Mouse (Mus musculus) ovary, postnatal 36 days (tissue): ENCODE data around the gene Nup107.
A peak's percentile ranks its signal among the peaks of the same experiment; 100 is the strongest.
"Not testable (repeated sequence)": the region's sequence is repeated elsewhere in the genome, so short reads cannot be mapped to it uniquely, and the experiment has no call there.

Source experiments
- DNase-seq: peaks from one replicate; pipeline ENCODE4 v3.0.0; 2022; ENCODE audit warnings: low spot score, mixed read lengths

The Nup107 gene

DNA sequence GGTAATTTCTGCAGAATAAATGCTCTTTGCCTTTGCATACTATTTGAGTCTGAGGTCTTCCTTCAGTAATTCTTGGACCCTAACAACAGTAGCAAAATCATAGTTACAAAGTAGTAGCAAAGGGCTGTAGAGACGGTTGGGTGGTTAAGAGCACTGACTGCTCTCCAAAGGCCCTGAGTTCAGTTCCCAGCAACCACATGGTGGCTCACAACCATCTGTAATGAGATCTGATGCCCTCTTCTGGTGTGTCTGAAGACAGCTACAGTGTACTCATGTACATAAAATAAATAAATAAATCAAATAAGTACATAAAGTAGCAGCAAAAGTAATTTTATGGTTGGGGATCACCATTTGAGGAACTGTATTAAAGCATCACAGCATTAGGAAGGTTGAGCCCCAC lies 76.9 kb downstream of the Nup107 start:
- DNase-seq: not testable (repeated sequence)

DNA sequence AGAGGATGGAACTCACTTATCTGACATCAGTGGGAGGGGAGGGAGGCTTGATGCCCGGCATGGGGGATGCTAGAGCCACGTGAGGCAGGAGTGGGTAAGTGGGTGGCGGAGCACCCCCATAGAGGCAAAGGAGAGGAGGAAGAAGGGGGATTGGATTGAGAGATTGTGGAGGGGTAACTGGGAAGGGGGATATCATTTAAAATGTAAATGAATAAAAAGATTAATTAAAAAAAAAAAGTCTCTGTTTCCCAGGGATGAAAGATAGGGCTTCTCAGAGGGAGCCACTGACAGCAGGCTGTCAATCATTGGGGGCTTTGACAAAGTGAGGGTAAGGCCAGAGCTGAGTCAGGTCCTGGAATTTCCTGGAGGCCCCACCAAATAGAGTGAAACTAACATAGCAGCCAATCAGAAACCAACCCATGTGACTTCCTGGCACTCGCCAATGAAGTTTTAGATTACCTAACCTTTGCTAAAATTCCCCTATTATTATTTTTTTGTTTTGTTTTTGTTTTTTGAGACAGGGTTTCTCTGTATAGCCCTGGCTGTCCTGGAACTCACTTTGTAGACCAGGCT lies 77.5 kb downstream of the Nup107 start:
- no peak for DNase-seq

DNA sequence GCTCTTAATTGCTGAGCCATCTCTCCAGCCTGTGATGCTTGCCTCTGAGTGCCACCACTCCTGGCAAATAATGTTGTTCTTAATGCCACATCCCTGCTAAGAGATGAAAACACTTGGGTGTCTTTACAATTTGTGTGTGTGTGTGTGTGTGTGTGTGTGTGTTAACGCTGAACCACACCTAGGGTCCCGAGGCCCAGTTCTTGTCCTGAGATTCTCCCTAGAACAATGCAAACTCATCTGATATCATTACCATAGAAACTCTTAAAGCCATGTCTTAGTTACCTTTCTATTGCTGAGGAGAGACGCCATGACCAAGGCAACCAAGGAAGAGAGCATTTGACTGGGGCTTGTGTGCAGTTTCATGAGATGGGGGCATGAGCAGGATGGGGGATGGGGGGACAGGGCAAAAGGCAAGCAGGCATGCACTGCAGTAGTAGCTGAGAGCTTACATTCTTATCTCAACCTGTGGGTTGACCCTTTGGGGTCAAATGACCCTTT lies 78.4 kb downstream of the Nup107 start:
- DNase-seq: no peak

DNA sequence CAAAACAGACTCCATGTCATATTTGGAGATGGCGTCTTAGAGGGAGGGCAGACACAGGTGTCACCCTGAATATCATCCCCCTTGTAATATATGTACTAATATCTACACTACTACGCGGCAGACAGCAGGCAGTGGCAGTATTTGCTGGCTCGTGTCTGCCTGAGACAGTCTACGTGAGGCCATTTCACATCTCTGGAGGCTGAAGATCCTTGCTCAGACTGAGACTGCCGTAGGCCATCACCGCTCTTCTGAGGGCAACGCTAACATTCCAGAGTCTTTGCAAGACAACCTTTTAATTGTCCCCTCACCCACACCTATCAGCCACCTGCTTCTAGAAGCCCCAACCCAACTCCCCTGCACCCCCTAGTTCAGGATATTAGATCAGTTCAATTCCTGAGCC lies 79.0 kb downstream of the Nup107 start:
- DNase-seq: no peak

DNA sequence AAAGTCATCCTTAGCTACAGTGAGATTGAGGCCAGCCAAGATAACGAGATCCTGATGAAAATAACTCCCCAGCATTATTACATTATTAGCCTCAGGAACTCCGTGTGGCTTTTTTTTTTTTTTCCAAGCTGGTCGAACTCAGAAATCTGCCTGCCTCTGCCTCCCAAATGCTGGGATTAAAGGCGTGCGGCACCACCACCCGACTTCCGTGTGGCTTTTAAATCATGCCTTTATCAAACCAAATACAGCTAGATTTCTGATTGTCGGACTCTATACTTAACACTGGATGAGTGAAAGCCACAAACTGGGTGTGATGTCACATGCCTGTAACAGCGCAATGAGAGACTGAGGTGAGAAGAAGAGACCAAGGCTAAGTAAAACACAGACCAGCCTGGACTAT lies 79.6 kb downstream of the Nup107 start:
- DNase-seq: no peak

DNA sequence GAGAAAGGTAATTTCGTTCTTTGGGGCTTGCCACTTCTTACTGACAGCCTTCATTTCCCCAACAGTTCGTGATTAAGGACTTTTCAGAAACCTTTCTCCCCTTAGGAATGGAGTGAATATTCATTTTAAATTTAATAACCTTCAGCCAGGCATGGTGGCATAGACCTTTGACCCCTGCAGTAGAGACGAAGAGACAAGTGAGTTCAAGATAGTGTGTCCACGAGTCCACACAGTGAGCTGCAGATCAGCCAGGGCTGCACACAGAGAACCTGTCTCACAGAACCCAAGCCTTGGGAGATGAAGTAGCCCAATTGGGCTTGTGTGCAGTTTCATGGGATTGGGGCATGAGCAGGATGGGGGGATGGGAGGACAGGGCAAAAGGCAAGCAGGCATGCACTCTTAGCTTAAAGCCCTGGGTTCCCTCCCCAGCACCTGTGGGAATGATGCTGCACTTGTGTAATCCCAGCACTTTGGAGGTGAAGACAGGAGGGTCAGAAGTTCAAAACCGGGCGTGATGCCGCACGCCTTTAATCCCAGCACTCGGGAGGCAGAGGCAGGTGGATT lies 80.2 kb downstream of the Nup107 start:
- DNase-seq: no peak

DNA sequence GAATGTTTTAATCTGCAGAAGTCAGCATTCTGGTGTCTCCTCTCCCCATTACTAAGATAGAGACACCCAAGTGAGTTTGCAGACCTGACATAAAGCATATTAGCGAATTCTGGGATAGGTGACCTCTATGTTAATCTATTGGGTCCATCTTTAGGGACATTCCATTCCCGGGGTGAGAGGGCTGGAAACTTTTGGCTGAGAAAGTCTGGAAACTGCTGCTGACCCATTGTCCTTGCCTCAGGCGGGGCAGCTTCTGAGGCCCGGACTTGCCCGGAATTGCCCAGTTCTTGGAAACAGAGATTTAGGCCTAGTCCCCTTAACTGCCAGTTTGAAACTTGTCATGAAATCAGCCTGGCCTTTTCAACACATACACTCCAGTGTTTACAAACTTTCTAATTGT lies 81.1 kb downstream of the Nup107 start:
- no peak for DNase-seq

DNA sequence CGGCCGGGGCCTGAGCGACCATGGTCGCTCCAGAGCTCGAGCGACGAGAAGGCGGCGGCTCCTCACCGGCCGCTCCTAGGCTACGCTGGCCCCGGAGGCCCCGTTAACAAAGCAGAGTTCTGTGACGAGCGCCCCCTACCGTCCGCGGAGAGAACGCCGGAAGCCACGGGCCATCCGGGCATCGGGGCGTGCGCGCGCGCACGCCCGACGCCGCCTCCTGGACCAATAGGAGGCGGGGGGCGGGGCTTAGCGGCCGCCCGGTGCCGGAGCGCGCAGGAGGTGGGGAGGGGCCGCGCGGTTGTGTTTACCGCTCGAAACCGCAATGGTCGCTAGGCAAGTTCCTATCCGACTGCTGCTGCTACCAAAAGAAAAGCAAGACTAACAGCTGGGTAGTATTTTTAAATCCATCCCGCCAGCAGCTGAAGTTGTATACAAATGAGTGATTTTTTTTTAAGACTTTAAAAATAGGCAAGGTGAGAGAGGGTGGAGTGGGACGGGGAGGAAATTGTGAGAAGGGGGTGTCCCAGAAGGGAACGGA lies 81.8 kb downstream of the Nup107 start, which contains the start of gene Mdm2:
Mdm2 (minus strand) TSS at position 155 of the 538 bp plus-strand sequence.
- peak; percentile 96 for DNase-seq

DNA sequence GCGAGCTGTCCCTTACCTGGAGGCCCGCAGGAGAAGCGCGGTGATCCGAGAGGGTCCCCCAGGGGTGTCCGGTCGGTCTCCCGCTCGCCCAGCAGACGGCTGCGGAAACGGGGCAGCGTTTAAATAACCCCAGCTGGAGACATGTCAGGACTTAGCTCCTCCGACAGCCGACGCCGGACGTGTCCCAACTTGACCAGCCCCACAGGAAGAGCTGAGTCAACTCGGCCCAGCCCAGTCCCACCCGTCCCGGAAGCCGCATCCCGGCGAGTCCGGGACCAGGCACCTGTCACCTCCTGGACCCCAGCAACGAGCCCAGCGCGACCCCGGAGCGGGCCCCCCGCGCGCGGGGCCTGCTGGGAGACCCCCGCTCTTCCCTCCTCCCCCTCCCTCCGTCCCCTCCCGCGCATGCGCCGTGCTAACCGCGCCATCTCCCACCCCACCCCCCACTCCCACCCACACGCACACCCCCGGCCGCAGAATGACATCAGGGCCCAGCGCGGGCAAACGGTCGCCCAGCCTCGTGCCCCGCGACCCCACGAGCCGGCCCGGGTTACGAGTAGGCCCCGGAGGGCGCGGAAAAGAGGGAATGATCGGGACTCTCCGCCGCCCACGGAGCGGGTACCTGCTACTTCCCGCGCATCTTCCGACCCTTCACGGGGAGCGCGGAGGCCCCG lies 82.4 kb downstream of the Nup107 start:
- DNase-seq: peak; percentile 75

DNA sequence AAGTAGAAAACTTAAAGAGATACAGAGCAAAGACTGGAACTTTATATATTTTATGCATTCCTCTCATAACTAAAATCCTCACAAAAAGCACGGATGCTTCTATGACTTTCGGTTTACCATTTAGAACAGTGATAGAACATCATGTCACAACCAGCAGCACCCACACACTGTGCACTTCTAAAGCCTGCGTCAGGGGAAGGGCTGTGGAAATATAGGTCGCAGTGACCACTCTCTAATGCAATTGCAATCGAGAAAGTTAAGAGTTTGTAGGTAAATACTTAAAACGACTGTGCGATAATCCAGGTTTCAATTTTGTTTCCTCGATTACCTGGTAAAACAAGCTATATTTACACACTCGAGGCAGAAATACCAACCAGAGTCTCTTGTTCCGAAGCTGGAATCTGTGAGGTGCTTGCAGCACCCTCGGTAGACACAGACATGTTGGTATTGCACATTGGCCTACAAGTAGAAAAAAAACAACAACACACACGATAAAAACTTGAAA lies 83.1 kb downstream of the Nup107 start:
- no peak for DNase-seq

DNA sequence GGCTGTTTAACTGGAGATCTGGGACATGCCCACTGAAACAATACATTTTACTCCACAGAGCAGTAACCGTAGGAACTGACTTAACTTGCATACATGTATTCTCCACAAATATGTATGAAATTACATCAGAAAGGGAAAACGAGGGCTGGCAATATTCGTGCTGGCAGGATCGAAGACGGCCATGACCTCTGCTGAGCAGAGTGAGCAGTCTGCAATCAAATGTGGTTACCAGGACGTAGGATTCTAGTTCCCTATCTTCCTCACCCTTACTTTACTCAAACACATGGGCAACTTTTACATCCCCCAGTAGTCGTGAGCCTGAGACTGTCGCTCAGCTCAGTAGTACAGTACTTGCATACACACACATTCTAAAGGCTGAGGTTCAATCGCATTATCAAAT lies 83.6 kb downstream of the Nup107 start:
- no peak for DNase-seq

DNA sequence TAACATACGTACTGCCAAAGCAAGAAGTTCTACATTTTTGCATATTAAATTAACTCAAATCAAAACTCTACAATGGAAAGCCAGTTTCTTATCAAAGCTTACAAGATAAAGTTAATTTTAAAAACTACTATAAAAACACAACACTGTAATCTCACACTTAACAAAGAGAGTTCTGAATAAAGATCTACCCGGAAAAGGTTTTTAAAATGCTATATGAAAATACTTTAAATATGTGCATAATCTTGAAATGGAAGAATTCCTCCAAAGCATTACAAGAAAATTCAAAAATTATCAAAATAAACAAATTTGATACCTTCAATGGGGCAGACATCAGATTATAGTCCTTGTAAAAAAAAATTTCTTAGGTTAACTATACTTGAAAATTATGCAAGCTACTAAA lies 84.1 kb downstream of the Nup107 start:
- DNase-seq: no peak

DNA sequence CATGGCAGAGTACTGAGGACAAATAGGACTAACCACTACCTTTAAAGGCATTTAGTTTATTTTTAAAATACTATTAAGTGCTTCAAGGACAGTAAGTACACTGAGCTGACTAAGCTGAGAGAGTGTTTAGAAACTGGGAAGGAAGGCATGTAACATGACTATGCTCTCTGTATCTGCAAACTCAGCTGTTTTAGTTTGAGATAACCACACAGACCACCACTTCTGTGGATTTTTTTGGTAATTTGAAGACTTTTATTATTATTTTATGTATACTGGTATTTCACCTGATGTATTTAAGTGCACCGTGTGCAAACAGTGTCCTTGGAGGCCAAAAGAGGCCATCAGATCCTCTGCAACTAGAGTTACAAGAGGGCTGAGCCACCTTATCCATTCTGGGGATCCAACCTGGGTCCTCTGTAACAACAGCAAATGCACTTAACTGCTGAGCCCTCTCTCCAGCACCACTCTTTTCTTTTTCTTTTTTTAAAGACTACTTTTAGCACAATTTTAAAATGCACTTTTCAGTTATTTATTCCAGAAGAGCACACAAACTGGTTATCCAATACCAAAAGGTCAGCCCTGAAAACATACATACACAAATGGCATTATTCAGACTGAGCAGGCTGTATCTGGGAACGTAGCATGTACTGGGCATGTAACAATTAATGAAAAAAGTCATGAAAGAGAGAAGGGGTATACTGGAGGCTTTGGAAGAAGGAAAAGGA lies 85.2 kb downstream of the Nup107 start:
- no peak for DNase-seq

DNA sequence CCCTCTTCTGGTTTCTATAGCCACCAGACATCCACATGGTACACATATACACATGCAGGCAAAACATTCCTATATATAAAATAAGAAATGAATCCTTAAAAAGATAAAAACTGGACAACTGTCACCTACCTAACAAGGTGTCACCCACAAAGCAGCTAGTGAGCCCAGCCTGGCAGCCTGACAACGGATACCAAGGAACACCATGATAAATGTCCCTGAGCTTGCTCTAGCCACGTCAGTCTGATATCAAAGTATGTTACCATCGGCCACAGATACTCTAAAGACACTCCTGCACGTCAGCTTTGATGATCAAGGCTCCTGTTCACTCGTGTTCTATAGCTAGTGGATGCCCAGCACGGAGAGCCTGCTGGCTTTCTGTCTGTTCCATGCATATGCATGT lies 86.1 kb downstream of the Nup107 start:
- DNase-seq: no peak

DNA sequence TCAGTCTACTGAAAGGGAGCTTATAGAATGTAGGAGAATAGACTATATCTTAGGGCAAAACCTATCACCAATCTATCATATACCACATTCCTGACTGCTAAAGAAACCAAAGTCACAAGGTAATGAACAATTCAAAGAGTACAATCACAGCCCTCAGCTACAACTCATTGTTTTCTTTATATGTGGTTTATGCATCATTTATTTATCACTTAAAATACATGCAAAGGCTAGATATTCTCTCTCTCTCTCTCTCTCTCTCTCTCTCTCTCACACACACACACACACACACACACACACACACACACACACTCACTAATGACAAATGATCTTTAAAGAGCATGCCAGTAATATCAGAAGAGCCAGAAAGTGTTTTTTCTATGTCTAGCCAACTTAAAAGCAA lies 86.7 kb downstream of the Nup107 start:
- no peak for DNase-seq

DNA sequence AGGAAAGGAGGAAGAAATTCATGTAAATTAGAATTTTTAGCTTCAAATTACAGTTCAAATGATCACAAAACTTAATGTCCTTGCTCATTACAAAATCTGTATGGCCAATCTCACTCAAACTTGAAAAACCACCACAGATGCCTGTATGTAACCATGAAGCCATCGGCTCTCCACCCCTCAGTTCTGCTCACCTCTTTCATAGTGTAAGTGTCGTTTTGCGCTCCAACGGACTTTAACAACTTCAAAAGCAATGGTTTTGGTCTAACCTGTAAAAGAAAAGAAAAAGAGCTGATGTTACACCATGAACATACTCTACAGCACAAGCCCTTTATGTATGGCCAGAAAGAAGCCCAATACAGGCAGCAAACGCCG lies 87.6 kb downstream of the Nup107 start:
- DNase-seq: no peak

DNA sequence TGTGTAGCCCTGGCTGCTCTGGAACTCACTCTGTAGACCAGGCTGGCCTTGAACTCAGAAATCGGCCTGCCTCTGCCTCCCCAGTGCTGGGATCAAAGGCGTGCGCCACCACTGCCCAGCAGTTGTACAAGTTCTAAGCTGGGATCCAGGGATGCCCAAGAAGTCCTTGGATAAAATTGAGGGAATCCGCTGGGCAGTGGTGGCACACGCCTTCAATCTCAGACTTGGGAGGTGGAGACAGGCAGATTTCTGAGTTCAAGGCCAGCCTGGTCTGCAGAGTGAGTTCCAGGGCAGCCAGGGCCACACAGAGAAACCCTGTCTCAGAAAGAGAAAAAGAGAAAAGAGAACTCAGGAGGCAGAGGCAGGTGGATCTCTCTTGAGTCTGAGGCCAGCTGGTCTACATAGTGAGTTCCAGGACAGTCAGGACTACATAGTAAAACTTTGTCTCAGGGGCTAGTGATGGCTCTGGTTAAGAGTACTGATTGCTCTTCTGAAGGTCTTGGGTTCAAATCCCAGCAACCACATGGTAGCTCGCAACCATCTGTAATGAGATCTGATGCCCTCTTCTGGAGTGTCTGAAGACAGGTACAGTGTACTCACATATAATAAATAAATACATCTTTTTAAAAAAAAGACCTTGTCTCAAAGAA lies 88.1 kb downstream of the Nup107 start:
- DNase-seq: not testable (repeated sequence)

DNA sequence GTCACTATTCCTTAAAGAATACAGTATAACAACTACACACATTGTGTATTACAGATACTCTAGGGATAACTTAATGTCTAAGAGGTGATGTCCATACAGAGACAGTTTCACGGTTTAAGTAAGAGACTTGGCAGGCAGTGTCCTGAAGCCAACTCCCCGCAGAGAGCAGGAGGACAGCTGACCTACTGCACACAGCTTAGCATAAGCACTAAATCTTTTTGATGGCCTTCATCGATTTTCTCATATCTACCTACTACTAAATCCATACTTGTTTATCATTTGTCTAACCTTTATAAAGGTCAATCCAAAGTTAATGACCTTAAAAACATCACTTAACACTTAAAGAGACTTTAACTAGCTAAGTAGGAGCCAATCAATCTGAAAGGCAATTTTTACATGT lies 89.0 kb downstream of the Nup107 start:
- no peak for DNase-seq

DNA sequence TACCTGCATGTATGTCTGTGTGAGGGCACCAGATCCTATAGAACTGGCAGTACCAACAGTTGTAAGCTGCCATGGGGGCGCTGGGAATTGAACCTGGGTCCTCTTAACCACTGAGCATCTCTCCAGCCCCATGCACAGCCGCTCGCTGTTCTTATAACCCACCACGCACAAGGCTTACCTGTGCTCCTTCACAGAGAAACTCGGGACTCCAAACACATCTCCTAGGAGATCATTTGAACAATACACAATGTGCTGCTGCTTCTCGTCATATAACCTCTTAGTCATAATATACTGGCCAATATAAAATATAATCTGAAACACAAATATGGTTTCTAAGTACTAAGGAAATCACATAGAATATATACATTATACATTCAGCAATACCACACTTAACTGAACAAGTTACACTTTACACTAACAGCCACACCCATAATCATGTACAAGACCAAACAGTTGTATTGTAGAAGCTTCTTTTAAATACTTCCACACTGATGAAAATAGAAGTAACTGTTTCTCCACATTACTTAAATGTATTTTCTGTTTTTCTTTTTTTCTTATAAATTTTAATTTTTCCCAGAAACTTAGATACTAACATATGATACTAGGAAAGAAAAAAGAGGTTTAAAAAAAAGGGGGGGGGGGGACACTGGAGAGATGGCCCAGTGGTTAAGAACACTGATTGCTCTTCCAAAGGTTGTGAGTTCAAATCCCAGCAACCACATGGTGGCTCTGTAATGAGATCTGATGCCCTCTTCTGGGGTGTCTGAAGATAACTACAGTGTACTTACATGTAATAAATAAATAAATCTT lies 90.3 kb downstream of the Nup107 start:
- no peak for DNase-seq

DNA sequence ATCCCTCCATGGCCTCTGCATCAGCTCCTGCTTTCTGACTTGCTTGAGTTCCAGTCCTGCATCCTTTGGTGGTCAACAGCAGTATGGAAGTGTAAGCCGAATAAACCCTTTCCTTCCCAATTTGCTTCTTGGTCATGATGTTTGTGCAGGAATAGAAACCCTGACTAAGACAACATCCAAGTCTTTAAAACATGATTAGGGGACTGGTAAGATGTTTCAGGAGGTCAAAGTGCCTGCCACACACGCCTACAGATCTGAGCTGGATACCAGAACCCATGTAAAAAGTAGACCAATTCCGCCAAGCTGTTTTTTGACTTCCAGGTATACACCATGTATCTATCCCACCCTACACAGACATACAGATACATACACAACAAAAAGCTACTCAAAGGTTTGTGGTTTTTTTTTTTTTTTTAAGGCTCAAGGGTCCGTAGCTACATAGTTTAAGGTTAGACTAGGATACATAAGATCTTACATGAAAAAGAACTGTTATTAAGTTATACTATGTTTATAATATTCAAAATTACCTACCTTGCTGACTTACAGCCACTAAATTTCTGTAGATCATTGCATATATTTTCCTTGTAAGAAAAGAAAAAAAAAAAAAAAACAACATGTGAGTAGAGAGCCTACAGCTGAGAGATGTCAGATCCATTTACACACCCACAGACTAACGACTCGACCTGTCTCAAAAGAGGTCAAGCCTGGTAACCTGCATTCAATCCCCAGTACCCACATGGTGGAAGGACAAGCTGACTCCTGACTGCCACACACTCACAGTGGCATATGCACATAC lies 91.3 kb downstream of the Nup107 start:
- DNase-seq: no peak
